In the genomic region with DNA sequence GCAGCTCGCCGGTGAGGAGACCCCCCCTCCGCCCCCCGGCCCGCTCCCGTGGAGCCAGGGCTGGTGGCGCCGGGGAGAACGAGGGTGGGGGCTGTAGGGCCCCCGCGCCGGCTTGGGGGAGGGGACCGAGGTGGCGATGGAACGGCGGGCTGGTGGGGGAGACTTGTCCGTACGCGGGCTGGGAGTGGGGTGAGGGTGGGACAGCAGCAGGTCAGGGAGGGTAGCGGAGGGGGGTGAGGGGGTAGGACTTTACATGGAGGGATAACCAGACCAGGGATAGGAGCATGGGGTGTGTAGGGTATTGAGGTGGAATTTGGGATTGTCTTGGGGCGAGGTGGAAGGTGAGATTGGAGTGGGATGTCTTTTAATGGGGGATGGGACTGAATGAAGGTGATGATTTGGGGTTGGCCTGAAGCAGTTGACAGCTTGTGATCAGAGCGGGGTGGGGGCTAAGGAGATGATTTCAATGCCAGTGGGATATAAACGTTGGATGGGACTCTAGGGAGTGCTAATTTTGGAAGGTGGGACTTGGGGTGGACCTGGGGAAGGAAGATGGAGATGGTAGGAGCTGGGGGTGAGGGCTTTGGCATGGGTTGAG, we compare ENCODE assay signal across 7 mouse cellular contexts. TPM values are rescaled to one million over a fixed set of nuclear protein-coding genes. Genes with fewer than 3 reads are reported as not detected.
DNase-seq lines count a peak whose midpoint lies in the region; ATAC-seq and TF ChIP-seq lines count a peak whose summit lies in the region.

No protein-coding gene starts in this region.

- TF ChIP-seq EP300 in heart, postnatal 0 days (IDR thresholded peaks at IDR 0.05; ENCODE audit: low read depth) = no peak
- TF ChIP-seq EP300 in liver, embryonic 14.5 days (IDR thresholded peaks at IDR 0.05; ENCODE audit: low read depth) = no peak

- no peaks in the 10 kb centered on the region for H3K9me3 ChIP-seq in heart, postnatal 0 days (replicated peaks; ENCODE audit: control insufficient read depth, low read length)
- H3K9me3 ChIP-seq in liver, embryonic 14.5 days (ENCODE audit: control insufficient read depth, low read length) = no peaks in the 10 kb centered on the region

- no peak; the same call in none of the 2 replicates for ATAC-seq in heart, postnatal 0 days (ENCODE audit: insufficient read depth, low read depth)
- ATAC-seq in liver, embryonic 14.5 days (ENCODE audit: insufficient read depth) = peak; percentile 12; the same call in 1 of the 2 replicates

- H3K27me3 ChIP-seq in heart, postnatal 0 days (ENCODE audit: control insufficient read depth, insufficient read depth, low read length) = no peaks in the 10 kb centered on the region
- H3K27me3 ChIP-seq in liver, embryonic 14.5 days (ENCODE audit: control insufficient read depth, insufficient read depth, low read length) = no peaks in the 10 kb centered on the region

- no peak for TF ChIP-seq CTCF in lung, adult 2 months (IDR thresholded peaks at IDR 0.05; ENCODE audit: insufficient read depth, low read length)
- TF ChIP-seq CTCF in cortical plate, adult 2 months (IDR thresholded peaks at IDR 0.05; ENCODE audit: extremely low read depth, insufficient read depth, low read length) = no peak
- TF ChIP-seq CTCF in heart, postnatal 0 days (IDR thresholded peaks at IDR 0.05; ENCODE audit: low read depth) = no peak
- TF ChIP-seq CTCF in liver, embryonic 14.5 days (IDR thresholded peaks at IDR 0.05; ENCODE audit: low read depth) = no peak

- H3K36me3 ChIP-seq in heart, postnatal 0 days (replicated peaks; ENCODE audit: control insufficient read depth, insufficient read depth, low read length) = no peaks in the 10 kb centered on the region
- no peaks in the 10 kb centered on the region for H3K36me3 ChIP-seq in liver, embryonic 14.5 days (replicated peaks; ENCODE audit: control insufficient read depth, insufficient read depth, low read depth)

- peak overlapping the region; percentile 84 for H3K4me2 ChIP-seq in heart, postnatal 0 days (ENCODE audit: low read depth, low read length)
- peak overlapping the region; percentile 85 for H3K4me2 ChIP-seq in liver, embryonic 14.5 days (ENCODE audit: low read depth)

- H3K4me3 ChIP-seq in lung, adult 2 months (replicated peaks; ENCODE audit: extremely low read depth, low read depth, low read length) = peak overlapping the region; percentile 73
- H3K4me3 ChIP-seq in cortical plate, adult 2 months (ENCODE audit: insufficient read depth, low read length) = peak overlapping the region; percentile 58
- peak overlapping the region; percentile 99 for H3K4me3 ChIP-seq in heart, postnatal 0 days (ENCODE audit: low read depth, low read length)
- H3K4me3 ChIP-seq in liver, embryonic 14.5 days (ENCODE audit: insufficient read depth in 1 of 2, low read depth in 2 of 2, low read length in 2 of 2) = peak overlapping the region; percentile 78 to 81

- peak overlapping the region; percentile 97 for H3K9ac ChIP-seq in heart, postnatal 0 days (replicated peaks; ENCODE audit: low read depth, low read length)
- peak overlapping the region; percentile 83 for H3K9ac ChIP-seq in liver, embryonic 14.5 days (replicated peaks)

- WGBS in lung, adult 2 months = 3% methylated on average over 22 of the region's 23 CpGs
- WGBS in heart, postnatal 0 days = 1% methylated on average over 21 of the region's 23 CpGs
- under 1% methylated on average over 23 of the region's 23 CpGs for WGBS in liver, embryonic 14.5 days (ENCODE audit: insufficient replicate concordance)

- DNase-seq in lung, adult 2 months = no peak
- no peak for DNase-seq in lung, postnatal 10 days
- DNase-seq in heart, postnatal 0 days (ENCODE audit: low spot score) = peak; percentile 19
- DNase-seq in liver, embryonic 14.5 days (ENCODE audit: low read depth in 3 of 3, low spot score in 3 of 3) = no peak
- no peak for DNase-seq in urinary bladder, adult 2 months (ENCODE audit: low spot score)
- DNase-seq in spleen, adult 12 weeks (ENCODE audit: low spot score) = no peak

- no peak for TF ChIP-seq POLR2A in lung, adult 2 months (IDR thresholded peaks at IDR 0.05; ENCODE audit: borderline replicate concordance, extremely low read depth, low read depth, low read length)
- TF ChIP-seq POLR2A in cortical plate, adult 2 months (IDR thresholded peaks at IDR 0.05; ENCODE audit: extremely low read depth, insufficient read depth, low read length) = no peak

- H3K27ac ChIP-seq in cortical plate, adult 2 months (ENCODE audit: insufficient read depth, low read length) = peak overlapping the region; percentile 92
- H3K27ac ChIP-seq in heart, postnatal 0 days (ENCODE audit: low read depth) = peak overlapping the region; percentile 95
- peak overlapping the region; percentile 3; the same call in 1 of the 2 replicates for H3K27ac ChIP-seq in liver, embryonic 14.5 days

- peaks cover 8% of the 10 kb centered on the region; the same call in 1 of the 2 replicates for H3K4me1 ChIP-seq in lung, adult 2 months (ENCODE audit: control insufficient read depth, insufficient read depth, low read length)
- H3K4me1 ChIP-seq in cortical plate, adult 2 months (ENCODE audit: control insufficient read depth, insufficient read depth, low read length) = no peaks in the 10 kb centered on the region; the same call in 1 of the 2 replicates
- H3K4me1 ChIP-seq in heart, postnatal 0 days (ENCODE audit: control insufficient read depth, insufficient read depth) = peaks cover 12% of the 10 kb centered on the region
- H3K4me1 ChIP-seq in liver, embryonic 14.5 days (replicated peaks; ENCODE audit: control insufficient read depth in 2 of 2, insufficient read depth in 2 of 2, low read length in 1 of 2) = peaks cover 4 to 8% of the 10 kb centered on the region in 2 experiments; a peak in 3 of 4 replicates

RNA-seq across cellular contexts. Expression of a gene that starts 0.5 kb away (rescaled TPM):
- polyA plus RNA-seq in lung, adult 2 months (2012; rRNA removed) = 84.8 and 96.6 TPM in 2 replicates
- polyA plus RNA-seq in cortical plate, adult 2 months (2012; rRNA removed) = 123 and 126 TPM in 2 replicates
- total RNA-seq in heart, postnatal 0 days (2014; rRNA removed; ENCODE audit: low replicate concordance) = 22.0 and 29.0 TPM in 2 replicates
- polyA plus RNA-seq in heart, postnatal 0 days (2015; fragmentation: Nextera tagmentation; extraction: Ambion mirVana) = 19.7 and 20.0 TPM in 2 replicates
- polyA plus RNA-seq in liver, embryonic 14.5 days (2012; rRNA removed) = 4.1 TPM in 2 replicates
- polyA plus RNA-seq in liver, embryonic 14.5 days (2014; fragmentation: Nextera tagmentation; extraction: Ambion mirVana) = 4.4 and 6.3 TPM in 2 replicates
- 31.8 and 38.7 TPM in 2 replicates for polyA plus RNA-seq in urinary bladder, adult 2 months (2012; rRNA removed)

RNA-seq across cellular contexts. Expression of a gene that starts 44.8 kb away (rescaled TPM):
- polyA plus RNA-seq in lung, adult 2 months (2012; rRNA removed) = 181 and 197 TPM in 2 replicates
- 567 and 661 TPM in 2 replicates for polyA plus RNA-seq in cortical plate, adult 2 months (2012; rRNA removed)
- total RNA-seq in heart, postnatal 0 days (2014; rRNA removed; ENCODE audit: low replicate concordance) = 2.7 TPM in 1 of 2 replicates, not detected in the other
- polyA plus RNA-seq in heart, postnatal 0 days (2015; fragmentation: Nextera tagmentation; extraction: Ambion mirVana) = 1.0 and 1.1 TPM in 2 replicates
- 0.29 and 0.42 TPM in 2 replicates for polyA plus RNA-seq in liver, embryonic 14.5 days (2012; rRNA removed)
- polyA plus RNA-seq in liver, embryonic 14.5 days (2014; fragmentation: Nextera tagmentation; extraction: Ambion mirVana) = 0.24 and 0.43 TPM in 2 replicates
- 28.5 and 28.8 TPM in 2 replicates for polyA plus RNA-seq in urinary bladder, adult 2 months (2012; rRNA removed)

Comparison
In these comparisons a context has a peak if more than half of its experiments do, and no peak if none do; other contexts are left out.
1. H3K27ac ChIP-seq: peak in every context shown above with its lines; median percentile 95 in heart, postnatal 0 days; 92 in cortical plate, adult 2 months; 3 in liver, embryonic 14.5 days.
2. RNA of a gene that starts 44.8 kb away (polyA plus RNA-seq): 567 to 661 TPM in cortical plate, adult 2 months, 181 to 197 TPM in lung, adult 2 months and 28.5 to 28.8 TPM in urinary bladder, adult 2 months; 1.0 to 1.1 TPM in heart, postnatal 0 days and 0.24 to 0.43 TPM in liver, embryonic 14.5 days; every median in the first group is over 10 times any median in the second.
3. Peak in every context shown above with its lines, with median percentiles within 50 percentile points of each other: H3K4me3 ChIP-seq.